Mouse (Mus musculus) G1E (cell line): Measurements from ENCODE around the gene Gm6871. TPM values are rescaled to one million over a fixed set of nuclear protein-coding genes. Genes with fewer than 3 reads are reported as not detected.

Source experiments
- ATAC-seq: 2 replicates; pipeline ENCODE4 v1.8.0; 2016; ENCODE audit warnings: mild to moderate bottlenecking; ENCODE audit not compliant: insufficient number of reproducible peaks, poor library complexity, low FRiP score, severe bottlenecking; ENCODE audit errors: extremely low read depth
- DNase-seq: peaks from one replicate; pipeline ENCODE4 v3.0.0; 2012; ENCODE audit warnings: low spot score
- H3K27me3 ChIP-seq: 2 replicates; pipeline ENCODE4 v1.6.1; 2012; ENCODE audit warnings: mild to moderate bottlenecking, low read length, inconsistent platforms; ENCODE audit not compliant: insufficient read depth
- H3K36me3 ChIP-seq: replicated peaks from 2 replicates; pipeline ENCODE3; 2012; ENCODE audit warnings: mild to moderate bottlenecking, inconsistent platforms
- H3K4me1 ChIP-seq: 2 replicates; pipeline ENCODE4 v1.6.1; 2012; ENCODE audit warnings: low read depth, low read length, inconsistent platforms, mixed read lengths; ENCODE audit not compliant: insufficient read depth
- H3K4me3 ChIP-seq: 2 replicates; pipeline ENCODE4 v1.5.1; 2012; ENCODE audit warnings: low read depth, mild to moderate bottlenecking, inconsistent platforms, low read length, moderate library complexity, mixed read lengths
- H3K9me3 ChIP-seq: replicated peaks from 2 replicates; pipeline ENCODE4 v1.6.1; 2012; ENCODE audit warnings: inconsistent platforms
- CTCF ChIP-seq: IDR thresholded peaks from 2 replicates; pipeline ENCODE4 v1.5.1; 2012; ENCODE audit warnings: low read depth, low read length, inconsistent platforms, mixed read lengths
- GATA1 ChIP-seq: IDR thresholded peaks from 2 replicates; pipeline ENCODE4 v1.6.1; 2012; ENCODE audit warnings: borderline replicate concordance, low read length, inconsistent platforms, mixed read lengths
- GATA2 ChIP-seq: IDR thresholded peaks from 2 replicates; pipeline ENCODE4 v1.6.1; 2012; ENCODE audit warnings: low read depth, low read length, inconsistent platforms, borderline replicate concordance
- POLR2AphosphoS5 ChIP-seq: IDR thresholded peaks from 2 replicates; pipeline ENCODE4 v1.6.1; 2012; ENCODE audit warnings: low read depth, low read length, inconsistent platforms; ENCODE audit not compliant: insufficient replicate concordance
- TAL1 ChIP-seq: conservative IDR thresholded peaks from 2 replicates; pipeline ENCODE4 v1.6.1; 2012; ENCODE audit warnings: low read depth, low read length, inconsistent platforms, mixed read lengths
- polyA plus RNA-seq: library from polyadenylated mRNA; stranded (reverse); fragments of >175 nt; gene quantifications from 2 replicates; pipeline ENCODE4 v1.2.3, GENCODE M21; 2012
- total RNA-seq, 2 experiments: library from RNA; stranded (forward) in 1 of 2; stranded (reverse) in 1 of 2; fragments of 200-1000 nt in 1 of 2; fragments of >200 nt in 1 of 2; fragmentation: Nextera tagmentation in 1 of 2; gene quantifications; 2 replicates each; pipeline ENCODE4 v1.2.3; 2014 to 2017

The Gm6871 gene
- total and polyA plus RNA-seq, 3 experiments = 0.34 to 10.2 (median 7.1) TPM

GRCm38 (mm10) chr7:41582028-41582427 is 8.6 kb upstream of the Gm6871 start:
- H3K9me3 ChIP-seq = no peaks in the 10 kb centered on the region
- TF ChIP-seq GATA1 (no peak), POLR2AphosphoS5 (no peak), TAL1 (no peak), CTCF (no peak), GATA2 (no peak)
- H3K36me3 ChIP-seq = no peaks in the 10 kb centered on the region
- no peaks in the 10 kb centered on the region for H3K4me1 ChIP-seq
- no peak for DNase-seq
- H3K27me3 ChIP-seq = no peaks in the 10 kb centered on the region
- ATAC-seq = no peak
- no peak overlapping the region for H3K4me3 ChIP-seq

GRCm38 (mm10) chr7:41577956-41578355 is 4.5 kb upstream of the Gm6871 start:
- Histone ChIP-seq H3K36me3 (no peaks in the 10 kb centered on the region), H3K27me3 (no peaks in the 10 kb centered on the region), H3K4me3 (no peak overlapping the region), H3K4me1 (no peaks in the 10 kb centered on the region), H3K9me3 (no peaks in the 10 kb centered on the region)
- TF ChIP-seq GATA1 (no peak), TAL1 (no peak), POLR2AphosphoS5 (no peak), CTCF (no peak), GATA2 (no peak)
- ATAC-seq (no peak), DNase-seq (no peak)

- Histone ChIP-seq H3K4me3 (peak overlapping the region; percentile 68), H3K27me3 (no peaks in the 10 kb centered on the region), H3K36me3 (peaks cover 6% of the 10 kb centered on the region), H3K4me1 (peaks cover 2% of the 10 kb centered on the region; the same call in 1 of the 2 replicates), H3K9me3 (peaks cover 11% of the 10 kb centered on the region)
- ATAC-seq = peak; percentile 98
- peak; percentile 36 for DNase-seq
- TF ChIP-seq GATA1 (no peak), POLR2AphosphoS5 (no peak), GATA2 (no peak), TAL1 (no peak), CTCF (no peak)
Observed at GRCm38 (mm10) chr7:41560681-41561080, 12.8 kb downstream of the Gm6871 start.

- H3K36me3 ChIP-seq = no peaks in the 10 kb centered on the region
- no peaks in the 10 kb centered on the region for H3K4me1 ChIP-seq
- no peaks in the 10 kb centered on the region for H3K27me3 ChIP-seq
- no peak for ATAC-seq
- no peak overlapping the region for H3K4me3 ChIP-seq
- TF ChIP-seq TAL1 (no peak), GATA2 (no peak), GATA1 (no peak), POLR2AphosphoS5 (no peak), CTCF (no peak)
- H3K9me3 ChIP-seq = no peaks in the 10 kb centered on the region
- no peak for DNase-seq
Observed at GRCm38 (mm10) chr7:41512672-41513071, 60.8 kb downstream of the Gm6871 start.

GRCm38 (mm10) chr7:41512207-41512606 is 61.3 kb downstream of the Gm6871 start:
- Histone ChIP-seq H3K36me3 (no peaks in the 10 kb centered on the region), H3K4me3 (no peak overlapping the region), H3K9me3 (no peaks in the 10 kb centered on the region), H3K4me1 (no peaks in the 10 kb centered on the region), H3K27me3 (no peaks in the 10 kb centered on the region)
- DNase-seq = no peak
- TF ChIP-seq TAL1 = no peak
- no peak for TF ChIP-seq GATA1
- TF ChIP-seq POLR2AphosphoS5 = no peak
- TF ChIP-seq GATA2 = no peak
- TF ChIP-seq CTCF = no peak
- ATAC-seq = no peak

GRCm38 (mm10) chr7:41502402-41502801 is 71.1 kb downstream of the Gm6871 start:
- Histone ChIP-seq H3K4me3 (no peak overlapping the region), H3K9me3 (no peaks in the 10 kb centered on the region), H3K4me1 (peaks cover 14% of the 10 kb centered on the region), H3K27me3 (no peaks in the 10 kb centered on the region), H3K36me3 (peaks cover 3% of the 10 kb centered on the region)
- no peak for TF ChIP-seq TAL1
- no peak for TF ChIP-seq CTCF
- no peak for TF ChIP-seq POLR2AphosphoS5
- TF ChIP-seq GATA1 = no peak
- no peak for TF ChIP-seq GATA2
- DNase-seq (no peak), ATAC-seq (no peak)
